Mouse (Mus musculus): ENCODE measurements around the gene Hoxa7.

Gene Hoxa7

GRCm38 (mm10) chr6:52213119-52213986, 8.3 kb downstream of the Hoxa7 start, which contains the start of the genes Hoxa3 and Gm28308:
Gene Hoxa3 (minus strand): TSS chr6:52213336.
Gene Gm28308 (minus strand): TSS chr6:52213339.
- DNase-seq (ENCODE audit: low spot score in 2 of 2): peak; percentile 60 to 62

- DNase-seq (ENCODE audit: low spot score in 2 of 2): peak in 1 of 2 experiments; percentile 18
Observed at GRCm38 (mm10) chr6:52212556-52213118, 9.0 kb downstream of the Hoxa7 start.

- DNase-seq (ENCODE audit: low spot score in 2 of 2): peak; percentile 19 to 59
Observed at GRCm38 (mm10) chr6:52211961-52212360, 9.7 kb downstream of the Hoxa7 start.

- DNase-seq (ENCODE audit: low spot score in 2 of 2): peak; percentile 73 to 81
Observed at GRCm38 (mm10) chr6:52211170-52211935, 10.3 kb downstream of the Hoxa7 start.

- DNase-seq (ENCODE audit: low spot score in 2 of 2): peak in 1 of 2 experiments; percentile 16
Observed at GRCm38 (mm10) chr6:52209685-52210046, 12.0 kb downstream of the Hoxa7 start.

- DNase-seq (ENCODE audit: low spot score in 2 of 2): no peak
Observed at GRCm38 (mm10) chr6:52208868-52209684, 12.6 kb downstream of the Hoxa7 start.

GRCm38 (mm10) chr6:52208072-52208867, 13.4 kb downstream of the Hoxa7 start, which contains the start of gene Hoxa6:
Gene Hoxa6 (minus strand): TSS chr6:52208722.
- DNase-seq (ENCODE audit: low spot score in 2 of 2): no peak

GRCm38 (mm10) chr6:52207684-52207976, 14.0 kb downstream of the Hoxa7 start:
- no peak for DNase-seq (ENCODE audit: low spot score in 2 of 2)

GRCm38 (mm10) chr6:52206882-52207683, 14.6 kb downstream of the Hoxa7 start:
- no peak for DNase-seq (ENCODE audit: low spot score in 2 of 2)

GRCm38 (mm10) chr6:52205638-52206621, 15.7 kb downstream of the Hoxa7 start:
- no peak for DNase-seq (ENCODE audit: low spot score in 2 of 2)

GRCm38 (mm10) chr6:52205221-52205620, 16.4 kb downstream of the Hoxa7 start:
- no peak for DNase-seq (ENCODE audit: low spot score in 2 of 2)

GRCm38 (mm10) chr6:52204050-52204752, 17.5 kb downstream of the Hoxa7 start, which contains the start of gene Hoxa5:
Gene Hoxa5 (minus strand): TSS chr6:52204587.
- DNase-seq (ENCODE audit: low spot score in 2 of 2): peak in 1 of 2 experiments; percentile 86

- DNase-seq (ENCODE audit: low spot score in 2 of 2): no peak
Observed at GRCm38 (mm10) chr6:52203371-52204049, 18.1 kb downstream of the Hoxa7 start.

GRCm38 (mm10) chr6:52203121-52203370, 18.6 kb downstream of the Hoxa7 start:
- DNase-seq (ENCODE audit: low spot score in 2 of 2): no peak

- no peak for DNase-seq (ENCODE audit: low spot score in 2 of 2)
Observed at GRCm38 (mm10) chr6:52202362-52203120, 19.1 kb downstream of the Hoxa7 start.

GRCm38 (mm10) chr6:52201269-52201668, 20.4 kb downstream of the Hoxa7 start:
- DNase-seq (ENCODE audit: low spot score in 2 of 2): no peak

- no peak for DNase-seq (ENCODE audit: low spot score in 2 of 2)
Observed at GRCm38 (mm10) chr6:52200751-52201250, 20.9 kb downstream of the Hoxa7 start.
